Mouse (Mus musculus) heart, postnatal 0 days (tissue): ENCODE measurements around the gene Olfr521. TPM values are rescaled to one million over a fixed set of nuclear protein-coding genes. Genes with fewer than 3 reads are reported as not detected.
"Not testable (repeated sequence)": the region's sequence is repeated elsewhere in the genome, so short reads cannot be mapped to it uniquely, and the experiment has no call there.

Experiments
- ATAC-seq: fragments of 200-750 bp; cut with Nextera tagmentation; 2 replicates; pipeline ENCODE4 v1.8.0; 2017; ENCODE audit warnings: low read depth, moderate number of reproducible peaks, moderate library complexity; ENCODE audit not compliant: insufficient read depth
- DNase-seq: peaks from one replicate; pipeline ENCODE4 v3.0.0-alpha.2; 2016; ENCODE audit warnings: low spot score
- H3K27ac ChIP-seq: fragments of 300-500 bp; sonication (generic); 2 replicates; pipeline ENCODE4 v1.5.1; 2014; ENCODE audit warnings: low read depth, mild to moderate bottlenecking
- H3K27me3 ChIP-seq: fragments of 300-500 bp; sonication (generic); 2 replicates; pipeline ENCODE4 v1.6.1; 2014; ENCODE audit warnings: low read length, mixed read lengths; ENCODE audit not compliant: control insufficient read depth, insufficient read depth
- H3K36me3 ChIP-seq: fragments of 300-500 bp; sonication (generic); replicated peaks from 2 replicates; pipeline ENCODE4 v1.6.1; 2014; ENCODE audit warnings: low read length, mixed read lengths; ENCODE audit not compliant: control insufficient read depth, insufficient read depth
- H3K4me1 ChIP-seq: fragments of 300-500 bp; sonication (generic); 2 replicates; pipeline ENCODE4 v1.6.1; 2014; ENCODE audit warnings: antibody characterized with exemption; ENCODE audit not compliant: control insufficient read depth, insufficient read depth
- H3K4me2 ChIP-seq: fragments of 300-500 bp; sonication (generic); 2 replicates; pipeline ENCODE4 v1.6.1; 2014; ENCODE audit warnings: low read depth, mild to moderate bottlenecking, low read length, moderate library complexity
- H3K4me3 ChIP-seq: fragments of 300-500 bp; sonication (generic); 2 replicates; pipeline ENCODE4 v1.5.1; 2014; ENCODE audit warnings: low read depth, low read length
- H3K9ac ChIP-seq: fragments of 300-500 bp; sonication (generic); replicated peaks from 2 replicates; pipeline ENCODE4 v1.6.1; 2014; ENCODE audit warnings: low read depth, low read length, mixed read lengths
- H3K9me3 ChIP-seq: fragments of 300-500 bp; sonication (generic); replicated peaks from 2 replicates; pipeline ENCODE4 v1.6.1; 2016; ENCODE audit warnings: low read length; ENCODE audit not compliant: control insufficient read depth
- CTCF ChIP-seq: IDR thresholded peaks from 2 replicates; pipeline ENCODE4 v1.5.1; 2016; ENCODE audit warnings: antibody characterized with exemption, control low read depth, low read depth
- EP300 ChIP-seq: IDR thresholded peaks from 2 replicates; pipeline ENCODE4 v1.6.1; 2016; ENCODE audit warnings: antibody characterized with exemption, low read depth
- WGBS: fragments of 180-500 bp; shearing (Covaris S2); extraction: QIAGEN DNeasy Blood & Tissue Kit; methylation state at CpG from one replicate; pipeline ENCODE4 v1.1.7; 2014; 5-methylcytosine and 5-hydroxymethylcytosine counted together
- polyA plus RNA-seq: library from polyadenylated mRNA; unstranded; fragments of >200 nt; fragmentation: Nextera tagmentation; extraction: Ambion mirVana; gene quantifications from 2 replicates; pipeline ENCODE4 v1.2.1, GENCODE M21; 2015
- total RNA-seq: library from RNA; depleted of rRNA; stranded (reverse); fragments of >200 nt; gene quantifications from 2 replicates; pipeline ENCODE4 v1.2.3, GENCODE M21; 2014; ENCODE audit warnings: low replicate concordance; rRNA removed

Gene Olfr521
- total RNA-seq = not detected in 2 replicates
- not detected in 2 replicates for polyA plus RNA-seq

GRCm38 (mm10) chr7:99763207-99763606 lies at the start of gene Olfr521:
Gene Olfr521, plus strand, starts transcription at chr7:99763507.
- WGBS = 88% methylated on average over 2 of the region's 2 CpGs
- H3K9me3 ChIP-seq = peaks cover 15% of the 10 kb centered on the region; the same call in 1 of the 2 replicates

GRCm38 (mm10) chr7:99716536-99716935 lies 46.8 kb upstream of the Olfr521 start:
- no peaks in the 10 kb centered on the region for H3K36me3 ChIP-seq
- H3K27ac ChIP-seq = no peak overlapping the region
- no peaks in the 10 kb centered on the region for H3K4me1 ChIP-seq
- no peak overlapping the region for H3K4me3 ChIP-seq
- no peaks in the 10 kb centered on the region for H3K9me3 ChIP-seq
- no peak overlapping the region for H3K9ac ChIP-seq
- TF ChIP-seq EP300 (no peak), CTCF (no peak)
- no peak for ATAC-seq
- WGBS = 80% methylated on average over 2 of the region's 2 CpGs
- 0 out of 2 replicates have a peak, but pooled peaks cover 3% of the 10 kb centered on the region for H3K27me3 ChIP-seq
- DNase-seq = no peak
- H3K4me2 ChIP-seq = no peak overlapping the region

More at GRCm38 (mm10) chr7:99763207-99763606, at the start of gene Olfr521:
- Histone ChIP-seq H3K9ac (no peak within 1 kb of the TSS), H3K36me3 (no peaks in the 10 kb centered on the region), H3K4me1 (no peaks in the 10 kb centered on the region), H3K4me3 (no peak within 1 kb of the TSS), H3K4me2 (no peak within 1 kb of the TSS), H3K27me3 (no peaks in the 10 kb centered on the region), H3K27ac (no peak within 1 kb of the TSS)
- TF ChIP-seq EP300 = no peak
- no peak for TF ChIP-seq CTCF
- ATAC-seq (no peak), DNase-seq (no peak)

- TF ChIP-seq EP300 (no peak), CTCF (no peak)
- no peak within 1 kb of the TSS for H3K9ac ChIP-seq
- H3K4me1 ChIP-seq = no peaks in the 10 kb centered on the region
- no peak within 1 kb of the TSS for H3K4me2 ChIP-seq
- no peaks in the 10 kb centered on the region for H3K36me3 ChIP-seq
- H3K27ac ChIP-seq = no peak within 1 kb of the TSS
- H3K9me3 ChIP-seq = no peaks in the 10 kb centered on the region
- H3K4me3 ChIP-seq = no peak within 1 kb of the TSS
- DNase-seq (no peak), ATAC-seq (no peak)
- H3K27me3 ChIP-seq = no peaks in the 10 kb centered on the region
- 87% methylated on average over 2 of the region's 2 CpGs for WGBS
These were observed 33.3 kb upstream of the Olfr521 start, which contains the start of gene Olfr520 for GRCm38 (mm10) chr7:99729973-99730372. Gene Olfr520, plus strand, starts transcription at chr7:99730273.

- WGBS = 59% methylated on average over 2 of the region's 2 CpGs
- no peaks in the 10 kb centered on the region for H3K27me3 ChIP-seq
- no peak overlapping the region for H3K9ac ChIP-seq
- H3K9me3 ChIP-seq = no peaks in the 10 kb centered on the region
- H3K4me3 ChIP-seq = no peak overlapping the region
- no peaks in the 10 kb centered on the region for H3K4me1 ChIP-seq
- ATAC-seq (no peak), DNase-seq (no peak)
- no peak overlapping the region for H3K4me2 ChIP-seq
- TF ChIP-seq CTCF = no peak
- TF ChIP-seq EP300 = no peak
- H3K36me3 ChIP-seq = no peaks in the 10 kb centered on the region
- H3K27ac ChIP-seq = no peak overlapping the region
These were observed 28.7 kb upstream of the Olfr521 start for GRCm38 (mm10) chr7:99734612-99735011.

- not testable (repeated sequence) for H3K9ac ChIP-seq, H3K27ac ChIP-seq, H3K4me2 ChIP-seq, ATAC-seq, H3K27me3 ChIP-seq, H3K4me3 ChIP-seq, DNase-seq, H3K9me3 ChIP-seq, H3K36me3 ChIP-seq, H3K4me1 ChIP-seq
- WGBS = 90% methylated on average over 9 of the region's 9 CpGs
These were observed 27.8 kb upstream of the Olfr521 start for GRCm38 (mm10) chr7:99735491-99735890.

GRCm38 (mm10) chr7:99739276-99739675 lies 24.0 kb upstream of the Olfr521 start:
- Histone ChIP-seq H3K4me2 (no peak overlapping the region), H3K4me1 (no peaks in the 10 kb centered on the region), H3K27ac (no peak overlapping the region), H3K36me3 (no peaks in the 10 kb centered on the region), H3K4me3 (no peak overlapping the region), H3K9me3 (no peaks in the 10 kb centered on the region), H3K27me3 (no peaks in the 10 kb centered on the region), H3K9ac (no peak overlapping the region)
- ATAC-seq (no peak), DNase-seq (no peak)
- TF ChIP-seq CTCF (no peak), EP300 (no peak)
- 59% methylated on average over 9 of the region's 9 CpGs for WGBS
